Mouse (Mus musculus): Measurements from ENCODE around the gene Ssh1. TPM values are rescaled to one million over a fixed set of nuclear protein-coding genes. Genes with fewer than 3 reads are reported as not detected.

Ssh1 gene
- polyA plus RNA-seq, 1 experiment from 2014 or later, result 17.2 TPM

DNA sequence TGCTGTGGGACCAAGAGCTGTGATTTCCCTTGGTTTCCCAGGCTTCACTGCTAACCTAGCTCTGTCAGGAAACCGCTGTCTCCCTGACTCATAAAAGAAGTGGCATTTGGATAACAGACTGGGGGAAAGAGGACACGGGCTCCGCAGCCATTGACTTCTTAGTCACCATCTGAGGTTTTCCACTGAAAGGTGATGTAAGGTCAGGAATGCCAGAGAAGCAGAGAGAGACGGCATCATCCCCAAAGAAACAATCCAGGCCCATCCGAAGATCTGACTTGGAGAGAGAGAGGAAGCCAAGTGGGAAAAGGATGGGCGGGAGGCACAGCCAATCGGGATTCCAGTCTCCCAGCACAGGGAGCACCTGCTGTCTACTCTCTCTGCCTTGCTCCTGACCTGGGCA is 2.6 kb downstream of the Ssh1 start:
- Histone ChIP-seq H3K4me1 (replicated peaks) (peaks cover 49% of the 10 kb centered on the region), H3K4me2 (replicated peaks) (no peak overlapping the region), H3K9me3 (no peaks in the 10 kb centered on the region), H3K9ac (replicated peaks) (peak overlapping the region; percentile 51; the same call in 1 of the 2 replicates), H3K4me3 (replicated peaks) (no peak overlapping the region), H3K27me3 (no peaks in the 10 kb centered on the region), H3K27ac (no peak overlapping the region), H3K36me3 (peaks cover 18% of the 10 kb centered on the region)
- WGBS, result 70% methylated on average over 7 of the region's 7 CpGs
- no peak for ATAC-seq

DNA sequence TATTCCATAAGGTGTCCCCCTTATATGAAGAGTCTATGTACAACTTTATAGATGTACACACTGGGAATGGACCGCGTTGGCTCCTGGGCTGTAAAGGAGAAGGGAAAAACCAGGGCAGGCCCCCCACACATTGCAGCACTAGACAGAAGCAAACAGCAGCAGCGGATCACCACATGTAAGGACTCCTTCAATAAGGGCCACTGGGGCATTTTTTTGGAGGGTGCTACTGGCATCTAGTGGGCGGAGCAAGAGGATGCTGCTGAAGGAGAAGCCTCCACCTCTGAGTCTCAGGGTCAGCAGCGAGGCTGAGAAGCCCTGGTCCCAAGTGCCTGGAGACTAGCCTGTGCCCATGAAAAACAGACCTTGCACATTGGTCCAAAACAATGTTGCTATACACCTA is 3.1 kb downstream of the Ssh1 start:
- no peak for ATAC-seq
- Histone ChIP-seq H3K9me3 (no peaks in the 10 kb centered on the region), H3K9ac (replicated peaks) (0 out of 2 replicates have a peak overlapping the region, but pooled peaks have one; percentile 32), H3K27me3 (no peaks in the 10 kb centered on the region), H3K4me1 (replicated peaks) (peaks cover 54% of the 10 kb centered on the region), H3K36me3 (peaks cover 21% of the 10 kb centered on the region), H3K27ac (no peak overlapping the region), H3K4me2 (replicated peaks) (no peak overlapping the region), H3K4me3 (replicated peaks) (no peak overlapping the region)
- WGBS, result 86% methylated on average over 5 of the region's 5 CpGs

DNA sequence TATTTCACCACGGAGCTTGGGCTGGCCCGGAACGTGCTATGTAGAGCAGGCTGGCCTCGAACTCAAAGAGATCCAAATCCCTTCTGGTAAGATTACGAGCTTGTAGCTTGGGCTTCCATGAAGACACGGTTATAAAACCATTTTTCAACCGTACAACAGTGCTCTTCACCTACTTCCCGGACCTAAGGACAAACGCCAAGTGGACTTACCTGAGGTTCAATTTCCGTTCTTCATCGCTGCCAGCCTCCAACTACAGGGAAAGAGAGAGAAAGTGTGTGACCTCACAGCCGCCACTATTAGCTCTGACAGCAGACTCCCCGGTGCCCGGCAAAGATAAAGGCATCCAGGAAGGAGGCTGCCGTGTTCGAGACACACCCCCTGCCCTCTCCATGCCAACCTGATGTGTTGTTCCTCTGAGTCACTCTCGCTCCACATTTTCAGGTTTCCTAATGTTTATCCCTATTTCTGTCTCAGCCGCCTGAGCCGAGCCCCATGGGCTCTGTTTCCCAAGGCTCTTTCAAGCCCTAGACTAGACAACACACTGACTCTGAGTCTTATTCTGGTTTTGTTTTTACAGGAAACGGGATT is 4.2 kb downstream of the Ssh1 start:
- H3K36me3 ChIP-seq, result peaks cover 21% of the 10 kb centered on the region
- no peak for ATAC-seq
- H3K27me3 ChIP-seq, result no peaks in the 10 kb centered on the region
- H3K9me3 ChIP-seq, result no peaks in the 10 kb centered on the region
- H3K4me3 ChIP-seq (replicated peaks), result no peak overlapping the region
- H3K27ac ChIP-seq, result no peak overlapping the region
- WGBS, result 88% methylated on average over 20 of the region's 20 CpGs
- no peak overlapping the region for H3K4me2 ChIP-seq (replicated peaks)
- peaks cover 53% of the 10 kb centered on the region for H3K4me1 ChIP-seq (replicated peaks)
- no peak overlapping the region for H3K9ac ChIP-seq (replicated peaks)

DNA sequence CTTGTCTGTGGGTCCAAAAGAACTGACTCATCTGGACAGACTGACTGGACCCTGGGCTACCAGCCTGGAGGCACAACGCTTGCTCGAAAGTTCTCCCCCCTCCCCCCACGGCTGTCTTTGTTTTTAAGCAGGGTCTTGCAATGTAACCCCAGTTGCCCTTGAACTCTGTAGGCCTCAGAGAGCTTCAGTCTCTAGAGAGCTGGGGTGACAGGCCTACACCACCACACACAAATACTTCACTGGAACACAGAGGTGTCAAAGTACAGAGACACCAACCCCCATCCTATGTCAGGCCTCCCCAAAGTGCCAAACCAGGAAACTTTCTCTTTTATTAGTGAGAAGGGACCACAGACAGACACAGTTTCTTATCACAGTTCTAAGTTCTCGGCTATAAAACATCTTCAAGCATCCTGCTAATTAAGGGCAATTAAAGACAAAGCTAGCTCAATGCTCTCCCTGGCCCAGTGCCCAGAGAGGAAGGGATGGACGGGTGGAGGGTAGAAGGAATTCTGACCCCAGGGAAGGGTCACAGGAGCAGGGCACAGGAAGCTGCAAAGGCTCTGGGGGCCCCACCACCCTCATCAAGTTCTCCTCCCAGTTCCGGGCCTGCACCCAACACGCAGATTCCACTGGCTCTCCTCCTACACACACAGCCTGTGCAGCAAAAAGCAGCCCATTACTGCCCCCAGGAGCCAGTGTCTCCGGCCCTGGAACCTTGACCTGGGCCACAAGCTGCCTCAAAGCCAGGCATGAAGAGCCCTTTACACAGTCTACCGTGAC is 7.3 kb downstream of the Ssh1 start:
- Histone ChIP-seq H3K9ac (replicated peaks) (no peak overlapping the region), H3K4me3 (replicated peaks) (no peak overlapping the region), H3K4me2 (replicated peaks) (no peak overlapping the region), H3K27ac (no peak overlapping the region), H3K4me1 (replicated peaks) (peaks cover 42% of the 10 kb centered on the region), H3K36me3 (peaks cover 36% of the 10 kb centered on the region), H3K27me3 (no peaks in the 10 kb centered on the region), H3K9me3 (no peaks in the 10 kb centered on the region)
- no peak for ATAC-seq
- WGBS, result 70% methylated on average over 9 of the region's 9 CpGs

DNA sequence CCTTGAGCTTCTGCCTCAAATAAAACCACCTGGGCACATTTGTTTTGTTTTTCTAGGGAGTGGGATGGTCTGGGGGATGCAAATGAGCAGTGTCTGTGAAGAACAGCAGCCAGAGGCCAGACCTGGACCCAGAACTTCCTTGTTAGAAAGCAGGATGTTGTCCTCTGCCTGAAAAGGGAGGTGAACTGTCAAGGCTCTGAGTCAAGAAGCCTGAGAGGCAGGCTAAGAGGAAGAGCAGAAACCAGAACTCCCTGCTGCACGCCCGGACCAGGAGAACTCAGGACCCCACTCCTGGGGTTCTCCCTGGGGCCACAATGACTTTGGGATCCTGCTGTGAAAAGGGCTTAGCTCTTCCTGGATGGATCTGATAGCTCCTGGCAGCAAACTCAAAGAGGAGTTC is 8.0 kb downstream of the Ssh1 start:
- Histone ChIP-seq H3K27ac (no peak overlapping the region), H3K4me1 (replicated peaks) (peaks cover 36% of the 10 kb centered on the region), H3K9me3 (no peaks in the 10 kb centered on the region), H3K4me3 (replicated peaks) (no peak overlapping the region), H3K9ac (replicated peaks) (0 out of 2 replicates have a peak overlapping the region, but pooled peaks have one; percentile 6), H3K27me3 (no peaks in the 10 kb centered on the region), H3K4me2 (replicated peaks) (no peak overlapping the region), H3K36me3 (peaks cover 39% of the 10 kb centered on the region)
- 69% methylated on average over 2 of the region's 2 CpGs for WGBS
- no peak for ATAC-seq

DNA sequence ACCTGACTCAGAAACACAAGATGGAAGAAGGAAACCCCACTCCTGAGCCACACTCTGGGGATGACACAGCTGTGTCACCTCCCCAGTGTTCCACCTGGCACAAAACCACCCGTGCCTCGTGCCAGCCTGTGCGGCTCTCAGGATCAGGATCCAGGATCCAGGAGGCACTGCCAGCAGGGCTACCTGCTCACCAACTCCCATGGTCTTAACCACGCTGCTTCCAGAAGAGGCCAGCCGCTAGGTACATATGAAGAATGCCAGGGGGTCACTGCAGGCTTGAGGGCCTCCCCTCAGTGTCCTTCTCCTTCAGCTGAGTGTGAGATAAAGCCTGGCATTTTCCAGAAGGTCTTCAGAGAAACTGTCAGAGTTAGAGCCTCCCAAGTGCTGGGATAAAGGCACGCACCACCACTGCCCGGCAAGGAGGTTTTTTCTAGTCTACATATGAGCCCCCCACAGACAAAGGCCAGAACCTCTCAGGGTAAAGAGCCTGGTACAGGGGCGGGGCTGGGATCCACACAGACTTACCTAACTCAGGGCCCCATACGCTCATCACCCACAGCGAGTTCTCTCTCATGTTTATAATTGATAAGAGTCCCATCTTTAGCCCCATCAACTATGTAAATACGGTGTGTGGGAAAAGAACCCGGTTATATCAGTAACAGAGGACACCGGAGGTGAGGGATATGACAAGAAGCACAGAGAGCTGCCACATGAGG is 9.5 kb downstream of the Ssh1 start:
- H3K4me2 ChIP-seq (replicated peaks), result no peak overlapping the region
- no peaks in the 10 kb centered on the region for H3K27me3 ChIP-seq
- no peaks in the 10 kb centered on the region for H3K9me3 ChIP-seq
- peaks cover 34% of the 10 kb centered on the region for H3K36me3 ChIP-seq
- H3K27ac ChIP-seq, result no peak overlapping the region
- no peak overlapping the region for H3K4me3 ChIP-seq (replicated peaks)
- WGBS, result 93% methylated on average over 13 of the region's 13 CpGs
- H3K9ac ChIP-seq (replicated peaks), result no peak overlapping the region
- no peak for ATAC-seq
- peaks cover 24% of the 10 kb centered on the region for H3K4me1 ChIP-seq (replicated peaks)

DNA sequence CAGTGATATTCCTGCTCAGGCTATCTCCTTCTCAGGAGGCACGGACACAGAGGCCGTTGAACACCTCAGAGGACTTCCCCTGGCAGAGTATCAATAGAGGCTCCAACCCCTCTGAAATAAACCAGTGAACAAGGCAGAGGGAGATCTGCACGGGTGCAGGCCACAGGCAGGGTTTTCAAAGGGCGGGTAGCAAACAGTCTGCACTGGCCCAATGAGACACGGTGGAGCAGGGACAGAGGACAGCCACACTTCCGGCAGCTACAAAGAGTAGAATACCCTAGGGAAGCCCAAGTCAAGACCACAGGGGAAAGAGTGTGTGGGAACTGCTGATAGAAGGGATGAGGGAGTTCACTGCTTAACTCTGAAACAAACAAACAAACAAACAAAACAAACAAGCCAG is 10.2 kb downstream of the Ssh1 start:
- no peak overlapping the region for H3K27ac ChIP-seq
- no peak overlapping the region for H3K4me3 ChIP-seq (replicated peaks)
- ATAC-seq, result no peak
- H3K36me3 ChIP-seq, result peaks cover 29% of the 10 kb centered on the region
- 70% methylated on average over 6 of the region's 6 CpGs for WGBS
- no peaks in the 10 kb centered on the region for H3K27me3 ChIP-seq
- peaks cover 24% of the 10 kb centered on the region for H3K4me1 ChIP-seq (replicated peaks)
- H3K9ac ChIP-seq (replicated peaks), result no peak overlapping the region
- no peaks in the 10 kb centered on the region for H3K9me3 ChIP-seq
- no peak overlapping the region for H3K4me2 ChIP-seq (replicated peaks)

DNA sequence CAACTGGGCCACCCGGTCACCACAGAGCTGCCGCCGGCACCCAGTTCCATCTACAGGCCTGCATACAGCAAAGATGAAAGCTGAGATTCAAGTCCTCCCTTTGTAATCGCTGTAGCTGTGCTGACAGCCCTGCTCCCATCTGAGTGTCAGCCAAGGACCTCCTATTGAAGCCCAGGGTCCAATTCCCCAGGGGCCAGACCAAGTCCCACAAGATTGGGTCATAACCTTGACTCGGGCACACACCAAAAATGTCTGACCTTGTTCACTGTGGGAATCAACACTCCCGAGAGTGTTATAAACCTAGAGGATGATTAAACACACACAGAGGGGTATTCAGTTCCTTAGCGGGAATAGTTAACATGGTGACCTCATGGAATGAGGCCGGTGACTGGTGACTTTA is 11.9 kb downstream of the Ssh1 start:
- H3K4me1 ChIP-seq (replicated peaks), result peaks cover 24% of the 10 kb centered on the region
- no peaks in the 10 kb centered on the region for H3K27me3 ChIP-seq
- H3K36me3 ChIP-seq, result peaks cover 41% of the 10 kb centered on the region
- H3K4me3 ChIP-seq (replicated peaks), result no peak overlapping the region
- no peak overlapping the region for H3K27ac ChIP-seq
- H3K9me3 ChIP-seq, result no peaks in the 10 kb centered on the region
- no peak for ATAC-seq
- H3K9ac ChIP-seq (replicated peaks), result no peak overlapping the region
- H3K4me2 ChIP-seq (replicated peaks), result no peak overlapping the region
- WGBS, result 82% methylated on average over 8 of the region's 8 CpGs

DNA sequence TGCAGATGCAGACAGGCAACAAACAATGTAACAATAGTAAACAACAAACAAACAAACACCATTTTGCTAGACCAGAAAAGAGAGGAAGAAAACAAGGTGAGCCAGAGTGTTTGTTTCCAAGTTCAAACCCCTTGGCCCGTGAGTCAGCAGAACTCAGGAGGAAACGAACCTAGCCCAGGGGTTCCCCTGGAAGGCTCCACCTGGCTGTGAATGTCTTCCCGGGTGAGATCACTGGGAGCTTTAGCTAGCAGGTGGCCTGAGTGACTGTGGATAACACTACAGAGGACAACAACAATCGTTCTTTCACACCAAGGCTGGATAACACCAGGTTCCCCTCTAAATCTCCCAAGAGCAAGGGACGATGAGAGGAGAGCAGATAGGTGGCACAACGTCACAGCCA is 12.5 kb downstream of the Ssh1 start:
- no peaks in the 10 kb centered on the region for H3K27me3 ChIP-seq

DNA sequence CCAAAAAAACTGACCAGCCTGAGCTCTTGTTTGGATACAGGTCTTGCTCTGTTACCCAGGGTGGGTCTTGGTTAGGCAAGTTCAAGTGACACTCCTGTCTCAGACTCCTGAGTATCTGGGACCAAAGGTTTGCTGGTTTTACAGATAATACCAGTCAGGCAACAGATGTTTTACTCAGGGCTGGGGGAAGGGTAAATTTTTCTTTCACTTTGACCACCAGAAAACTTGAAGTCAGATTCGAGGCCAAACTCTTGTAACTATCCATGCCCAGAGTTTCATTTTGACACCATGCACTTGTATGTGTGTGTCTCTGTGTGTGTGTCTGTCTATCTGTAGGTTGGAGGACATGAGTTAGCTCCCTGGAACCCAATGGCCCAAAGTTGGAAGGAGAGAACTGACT is 13.2 kb downstream of the Ssh1 start:
- peaks cover 32% of the 10 kb centered on the region for H3K36me3 ChIP-seq
- no peak overlapping the region for H3K9ac ChIP-seq (replicated peaks)
- H3K4me3 ChIP-seq (replicated peaks), result no peak overlapping the region
- no peak for ATAC-seq
- H3K9me3 ChIP-seq, result no peaks in the 10 kb centered on the region
- H3K4me1 ChIP-seq (replicated peaks), result peaks cover 17% of the 10 kb centered on the region
- H3K4me2 ChIP-seq (replicated peaks), result no peak overlapping the region
- WGBS, result 97% methylated on average over 1 of the region's 1 CpGs
- H3K27me3 ChIP-seq, result no peaks in the 10 kb centered on the region
- no peak overlapping the region for H3K27ac ChIP-seq

More for the DNA sequence above, 12.5 kb downstream of the Ssh1 start:
- Histone ChIP-seq H3K27ac (no peak overlapping the region), H3K4me1 (replicated peaks) (peaks cover 17% of the 10 kb centered on the region), H3K4me3 (replicated peaks) (no peak overlapping the region), H3K9me3 (no peaks in the 10 kb centered on the region), H3K4me2 (replicated peaks) (no peak overlapping the region), H3K9ac (replicated peaks) (no peak overlapping the region), H3K36me3 (peaks cover 35% of the 10 kb centered on the region)
- no peak for ATAC-seq
- 87% methylated on average over 6 of the region's 6 CpGs for WGBS

DNA sequence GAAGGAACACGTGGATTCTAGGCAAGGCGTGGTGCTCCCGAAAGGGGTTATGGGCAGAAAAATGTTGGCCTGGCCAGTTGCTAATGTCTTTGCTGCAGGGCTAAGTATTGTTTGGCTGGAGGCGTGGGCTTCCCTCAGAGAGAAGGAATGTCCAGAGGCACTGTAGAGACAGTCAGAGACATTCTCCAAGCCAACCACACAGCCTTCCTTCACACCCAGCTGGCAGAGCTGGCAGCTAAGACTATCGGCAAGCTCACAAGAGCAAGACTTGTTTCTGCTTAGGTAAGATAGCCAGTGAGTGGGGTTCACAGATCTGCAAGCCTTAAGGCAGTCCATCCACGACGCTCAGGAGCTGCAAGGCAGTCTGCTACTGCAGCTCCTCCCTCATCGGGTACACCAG is 16.4 kb downstream of the Ssh1 start:
- Histone ChIP-seq H3K27ac (no peak overlapping the region), H3K4me1 (replicated peaks) (peaks cover 38% of the 10 kb centered on the region), H3K9ac (replicated peaks) (no peak overlapping the region), H3K9me3 (no peaks in the 10 kb centered on the region), H3K27me3 (no peaks in the 10 kb centered on the region), H3K36me3 (peaks cover 23% of the 10 kb centered on the region; the same call in 1 of the 2 replicates), H3K4me2 (replicated peaks) (no peak overlapping the region), H3K4me3 (replicated peaks) (no peak overlapping the region)
- ATAC-seq, result no peak
- WGBS, result 86% methylated on average over 8 of the region's 8 CpGs

DNA sequence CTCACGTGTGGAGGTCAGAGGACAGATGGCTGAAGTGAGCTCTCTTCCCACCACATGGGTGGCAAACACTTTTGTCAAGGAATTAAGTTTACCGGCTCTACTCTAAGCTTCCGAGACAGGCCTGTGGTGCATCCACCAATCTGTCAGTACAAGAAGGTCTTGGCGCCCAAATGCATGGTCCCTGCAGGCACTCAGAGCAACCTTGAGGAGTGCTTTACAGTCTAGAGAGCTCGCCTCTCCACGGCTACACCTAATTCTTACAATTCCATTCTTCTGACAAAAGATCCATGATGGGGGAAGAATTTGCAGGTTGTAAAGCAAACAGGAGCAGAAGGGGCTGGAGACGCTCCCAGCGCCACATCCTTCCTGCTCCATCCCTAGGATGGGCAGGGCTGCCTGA is 17.1 kb downstream of the Ssh1 start:
- no peak for ATAC-seq
- Histone ChIP-seq H3K9me3 (no peaks in the 10 kb centered on the region), H3K4me3 (replicated peaks) (no peak overlapping the region), H3K9ac (replicated peaks) (no peak overlapping the region), H3K4me1 (replicated peaks) (peaks cover 40% of the 10 kb centered on the region), H3K27ac (no peak overlapping the region), H3K27me3 (no peaks in the 10 kb centered on the region), H3K36me3 (peaks cover 17% of the 10 kb centered on the region; the same call in 1 of the 2 replicates), H3K4me2 (replicated peaks) (no peak overlapping the region)
- WGBS, result 92% methylated on average over 8 of the region's 8 CpGs

Measured in midbrain, embryonic 13.5 days (tissue).